Mouse (Mus musculus): Measurements from ENCODE around the gene Emcn.

- TF ChIP-seq CTCF (conservative IDR thresholded peaks at IDR 0.05; ENCODE audit: low read length), result no peak
- no peak for TF ChIP-seq NANOG (IDR thresholded peaks at IDR 0.05; ENCODE audit: borderline replicate concordance, low read length)
- no peak for TF ChIP-seq POU5F1 (IDR thresholded peaks at IDR 0.05; ENCODE audit: borderline replicate concordance, low read length)
Measured at GRCm38 (mm10) chr3:137472145-137472544, 131.3 kb downstream of the Emcn start.

All from E14TG2a.4 (cell line).